Mouse (Mus musculus) thymus, adult 2 months (tissue): ENCODE measurements around the gene Kxd1.

Source experiments
- CTCF ChIP-seq: fragments of 200-500 bp; IDR thresholded peaks from 2 replicates; pipeline ENCODE4 v1.5.1; 2012; ENCODE audit warnings: mild to moderate bottlenecking, control low read depth, low read length, moderate library complexity, borderline replicate concordance; ENCODE audit not compliant: control insufficient read depth, poor library complexity, insufficient read depth; ENCODE audit errors: extremely low read depth
- POLR2A ChIP-seq: fragments of 200-500 bp; IDR thresholded peaks from 2 replicates; pipeline ENCODE4 v1.6.1; 2012; ENCODE audit warnings: mild to moderate bottlenecking, low read length, control low read depth, moderate library complexity; ENCODE audit not compliant: control insufficient read depth, poor library complexity, insufficient read depth; ENCODE audit errors: extremely low read depth

DNA sequence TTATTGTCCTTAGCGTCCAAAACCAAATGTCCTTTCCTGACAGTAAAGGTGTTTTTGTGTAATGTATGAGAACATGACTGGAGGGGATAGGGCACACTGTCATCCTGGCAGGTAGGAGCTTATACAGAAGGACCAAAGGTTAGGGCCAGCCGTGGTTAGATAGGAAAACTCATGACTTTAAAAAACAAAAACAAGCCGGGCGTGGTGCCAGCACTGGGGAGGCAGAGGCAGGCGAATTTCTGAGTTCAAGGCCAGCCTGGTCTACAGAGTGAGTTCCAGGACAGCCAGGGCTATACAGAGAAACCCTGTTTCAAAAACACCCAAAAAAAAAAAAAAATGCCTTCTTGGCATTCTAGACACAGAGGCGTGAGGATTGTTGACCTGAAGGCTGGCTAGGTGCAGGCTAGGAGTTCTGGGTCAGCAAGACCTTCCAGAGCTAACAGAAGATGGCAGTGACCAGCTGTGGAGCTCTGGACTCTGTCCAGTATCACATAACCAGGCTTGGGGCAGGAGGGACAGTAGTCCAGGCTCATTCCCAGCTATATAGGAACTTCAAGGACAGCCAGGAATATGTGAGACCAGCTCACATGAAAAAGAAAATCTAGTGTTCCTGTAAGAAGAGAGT lies 36.1 kb upstream of the Kxd1 start:
- TF ChIP-seq CTCF (no peak), POLR2A (no peak)
